Mouse (Mus musculus) CH12.LX (cell line): Measurements from ENCODE around the gene Cdk13.

ENCODE experiments used
- CHD2 ChIP-seq: IDR thresholded peaks from 2 replicates; pipeline ENCODE4 v1.6.1; 2011; ENCODE audit warnings: low read length, improper control_type of control experiment
- CTCF ChIP-seq, 2 experiments: IDR thresholded peaks in 1 of 2; conservative IDR thresholded peaks in 1 of 2; 2 replicates each; pipeline ENCODE4 v1.5.1; 2011 to 2012; ENCODE audit warnings: low read depth in 2 of 2, low read length in 2 of 2, improper control_type of control experiment in 1 of 2, inconsistent platforms in 1 of 2, mild to moderate bottlenecking in 1 of 2, moderate library complexity in 1 of 2
- EP300 ChIP-seq: IDR thresholded peaks from 2 replicates; pipeline ENCODE4 v1.6.1; 2011; ENCODE audit warnings: low read length, improper control_type of control experiment
- MAFK ChIP-seq: IDR thresholded peaks from 2 replicates; pipeline ENCODE4 v1.6.1; 2011; ENCODE audit warnings: low read length, improper control_type of control experiment; ENCODE audit not compliant: insufficient replicate concordance
- MYC ChIP-seq: IDR thresholded peaks from 2 replicates; pipeline ENCODE4 v1.6.1; 2011; ENCODE audit warnings: low read depth, mild to moderate bottlenecking, improper control_type of control experiment, low read length
- POLR2A ChIP-seq: IDR thresholded peaks from 2 replicates; pipeline ENCODE4 v1.6.1; 2011; ENCODE audit warnings: low read depth, mild to moderate bottlenecking, improper control_type of control experiment, low read length
- RAD21 ChIP-seq: IDR thresholded peaks from 2 replicates; pipeline ENCODE4 v1.6.1; 2011; ENCODE audit warnings: low read depth, mild to moderate bottlenecking, low read length, improper control_type of control experiment, moderate library complexity
- UBTF ChIP-seq: IDR thresholded peaks from 2 replicates; pipeline ENCODE4 v1.6.1; 2012; ENCODE audit warnings: low read depth, mild to moderate bottlenecking, inconsistent platforms, low read length, improper control_type of control experiment, moderate library complexity
- ZMIZ1 ChIP-seq: IDR thresholded peaks from 2 replicates; pipeline ENCODE4 v1.6.1; 2012; ENCODE audit warnings: low read depth, mild to moderate bottlenecking, inconsistent platforms, low read length, improper control_type of control experiment

DNA sequence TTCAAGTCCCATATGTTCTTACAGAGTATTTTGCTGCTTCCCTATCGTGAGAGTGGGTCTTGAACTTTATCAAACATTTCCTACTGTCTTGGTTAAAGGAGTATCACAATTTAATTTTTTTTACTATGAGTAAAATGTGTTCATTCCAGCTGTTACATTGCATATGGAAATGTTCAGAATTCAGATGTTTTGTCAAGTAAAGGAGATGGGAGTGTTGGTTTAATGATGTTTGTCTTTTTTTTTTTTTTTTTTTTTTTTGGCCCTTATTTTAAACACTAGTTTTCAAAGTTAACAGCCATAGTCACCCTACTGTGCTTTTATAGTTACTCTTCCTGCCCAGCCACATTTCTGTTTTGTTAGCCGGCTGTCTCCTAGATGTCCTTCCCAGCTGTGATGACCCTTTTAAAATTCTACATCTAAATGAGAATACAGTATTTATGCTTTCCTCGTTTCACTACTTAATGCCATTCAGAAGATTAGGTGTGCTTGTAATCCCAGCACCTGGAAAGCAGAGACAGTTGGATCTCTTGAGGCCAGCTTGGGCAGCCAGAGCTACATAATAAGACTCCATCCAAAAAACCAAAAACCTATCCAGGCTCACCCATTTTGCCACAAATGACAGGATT, 104.7 kb downstream of the Cdk13 start:
- TF ChIP-seq RAD21 (no peak), POLR2A (no peak), EP300 (no peak), ZMIZ1 (no peak), CHD2 (no peak), MYC (no peak), MAFK (no peak), UBTF (no peak), CTCF (conservative IDR thresholded peaks at IDR 0.05 in 1 of 2, IDR thresholded peaks at IDR 0.05 in 1 of 2; ENCODE audit: low read depth in 2 of 2, low read length in 2 of 2) (no peak)
